Mouse (Mus musculus) testis, adult 2 months (tissue): ENCODE measurements around the gene Gpr65. TPM values are rescaled to one million over a fixed set of nuclear protein-coding genes. Genes with fewer than 3 reads are reported as not detected.
"Not testable (repeated sequence)": the region's sequence is repeated elsewhere in the genome, so short reads cannot be mapped to it uniquely, and the experiment has no call there.

Experiments used
- H3K27ac ChIP-seq: fragments of 200-500 bp; 2 replicates; pipeline ENCODE4 v1.5.1; 2012; ENCODE audit warnings: low read depth, low read length; ENCODE audit not compliant: control insufficient read depth, insufficient read depth
- H3K27me3 ChIP-seq: fragments of 200-500 bp; 2 replicates; pipeline ENCODE4 v1.6.1; 2012; ENCODE audit warnings: mild to moderate bottlenecking, low read length, moderate library complexity; ENCODE audit not compliant: control insufficient read depth, insufficient read depth
- H3K36me3 ChIP-seq: fragments of 200-500 bp; 2 replicates; pipeline ENCODE4 v1.6.1; 2012; ENCODE audit warnings: mild to moderate bottlenecking, low read length; ENCODE audit not compliant: control insufficient read depth, insufficient read depth
- H3K4me1 ChIP-seq: fragments of 200-500 bp; 2 replicates; pipeline ENCODE4 v1.6.1; 2012; ENCODE audit warnings: low read length; ENCODE audit not compliant: control insufficient read depth, insufficient read depth
- H3K4me3 ChIP-seq: fragments of 200-500 bp; 2 replicates; pipeline ENCODE4 v1.5.1; 2012; ENCODE audit warnings: low read depth, mild to moderate bottlenecking, low read length, moderate library complexity, mixed read lengths; ENCODE audit not compliant: control insufficient read depth
- CTCF ChIP-seq: fragments of 200-500 bp; IDR thresholded peaks from 2 replicates; pipeline ENCODE4 v1.5.1; 2012; ENCODE audit warnings: low read depth, mild to moderate bottlenecking, inconsistent platforms, low read length, moderate library complexity; ENCODE audit not compliant: control insufficient read depth, insufficient read depth, insufficient replicate concordance
- POLR2A ChIP-seq: fragments of 200-500 bp; IDR thresholded peaks from 2 replicates; pipeline ENCODE4 v1.6.1; 2012; ENCODE audit warnings: low read depth, mild to moderate bottlenecking, inconsistent platforms, low read length, moderate library complexity; ENCODE audit not compliant: control insufficient read depth
- polyA plus RNA-seq: library from polyadenylated mRNA; depleted of rRNA; stranded (reverse); fragments of >200 nt; gene quantifications from 2 replicates; pipeline ENCODE4 v1.2.3, GENCODE M21; 2012; rRNA removed

Gene Gpr65
- polyA plus RNA-seq, result 1.4 TPM in 2 replicates

DNA sequence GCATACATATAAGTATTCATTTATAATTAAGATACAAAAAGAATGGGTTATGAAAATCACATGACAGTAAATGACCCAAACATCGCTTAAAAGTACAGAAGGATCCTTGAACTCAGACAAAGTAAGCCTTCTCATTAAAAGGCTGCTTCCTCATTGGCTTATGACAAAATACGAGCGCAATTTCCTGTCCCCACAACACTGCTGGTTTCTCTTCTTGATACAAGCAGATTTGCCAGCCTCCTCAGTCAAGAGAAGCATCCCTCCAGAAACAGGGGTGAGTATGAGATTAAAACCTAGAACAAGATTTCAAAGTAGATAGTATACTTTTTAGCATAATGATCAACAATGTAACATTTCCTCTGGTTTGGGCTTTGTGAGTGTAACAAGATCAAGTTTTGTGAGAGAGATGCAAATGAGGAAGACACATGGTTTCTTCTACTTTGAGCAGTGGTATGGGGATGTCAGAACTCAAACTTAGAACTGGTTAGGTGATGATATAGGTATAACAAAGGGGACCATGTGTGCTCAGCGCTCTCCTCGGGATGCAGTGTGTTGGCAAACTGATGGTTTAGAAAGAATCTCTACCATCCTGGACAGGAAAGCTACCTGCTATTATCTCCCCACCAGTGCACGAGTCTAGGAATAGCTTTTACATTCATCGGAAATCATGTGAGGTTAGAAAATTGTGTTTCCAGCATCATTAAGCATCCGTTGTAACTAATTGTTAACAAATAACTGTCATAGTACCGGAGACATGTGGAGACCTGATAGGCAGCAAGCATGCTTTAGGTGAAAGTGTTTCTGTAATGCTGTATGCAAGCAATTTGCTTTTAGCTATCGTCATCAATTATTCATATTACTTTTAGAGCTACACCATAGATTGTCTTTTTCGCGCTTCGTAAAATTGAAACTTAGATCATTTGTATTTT lies at the start of gene Gpr65:
Gene Gpr65, plus strand, starts transcription at position 195 of the 929 bp plus-strand sequence.
- no peaks in the 10 kb centered on the region for H3K27me3 ChIP-seq
- no peak within 1 kb of the TSS for H3K27ac ChIP-seq
- no peak within 1 kb of the TSS for H3K4me3 ChIP-seq
- peaks cover 2% of the 10 kb centered on the region; the same call in 1 of the 2 replicates for H3K4me1 ChIP-seq
- no peak for TF ChIP-seq CTCF
- TF ChIP-seq POLR2A, result no peak
- no peaks in the 10 kb centered on the region for H3K36me3 ChIP-seq

DNA sequence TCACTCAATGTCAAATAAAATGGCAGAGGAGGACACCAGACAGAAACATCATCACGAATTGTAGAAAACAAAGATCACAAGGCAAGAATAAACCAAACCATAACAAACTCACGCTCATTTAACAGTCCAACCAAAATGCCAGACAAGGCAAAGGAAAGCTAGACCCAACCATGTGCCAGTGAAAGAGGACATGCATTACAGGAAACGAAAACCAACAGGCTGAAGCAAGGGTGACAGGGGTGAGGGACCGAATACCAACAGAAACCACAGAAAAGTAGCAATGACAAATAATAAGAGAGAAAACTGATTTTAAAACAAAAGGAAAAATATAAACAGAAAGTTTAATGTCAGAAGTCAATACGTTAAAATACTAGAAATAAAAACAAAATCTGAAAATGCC lies 45.1 kb upstream of the Gpr65 start:
- Histone ChIP-seq H3K4me1 (no peaks in the 10 kb centered on the region), H3K27me3 (no peaks in the 10 kb centered on the region), H3K27ac (no peak overlapping the region), H3K36me3 (no peaks in the 10 kb centered on the region), H3K4me3 (no peak overlapping the region)
- TF ChIP-seq CTCF (no peak), POLR2A (no peak)

DNA sequence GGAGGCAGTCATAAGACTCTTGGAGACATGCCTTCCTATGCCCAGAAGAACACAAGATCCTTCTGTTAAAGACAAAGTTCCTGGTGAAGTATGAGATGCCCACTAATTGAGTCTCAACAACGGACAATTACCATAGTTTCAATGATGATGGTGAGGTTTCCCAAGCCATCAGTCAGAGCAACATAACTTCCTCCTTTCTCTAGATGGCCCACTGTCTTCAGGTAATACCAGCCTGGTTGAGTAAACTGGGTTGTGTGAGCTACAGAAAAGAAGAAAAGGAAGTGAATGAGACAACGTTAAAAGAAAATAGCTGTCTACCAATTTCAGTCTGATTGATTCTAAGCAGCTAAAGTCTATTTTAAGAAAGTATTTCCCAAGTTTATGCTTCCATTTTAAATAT lies 41.4 kb upstream of the Gpr65 start:
- TF ChIP-seq CTCF, result no peak
- Histone ChIP-seq H3K36me3 (no peaks in the 10 kb centered on the region), H3K4me1 (no peaks in the 10 kb centered on the region), H3K27me3 (no peaks in the 10 kb centered on the region), H3K27ac (no peak overlapping the region), H3K4me3 (no peak overlapping the region)

DNA sequence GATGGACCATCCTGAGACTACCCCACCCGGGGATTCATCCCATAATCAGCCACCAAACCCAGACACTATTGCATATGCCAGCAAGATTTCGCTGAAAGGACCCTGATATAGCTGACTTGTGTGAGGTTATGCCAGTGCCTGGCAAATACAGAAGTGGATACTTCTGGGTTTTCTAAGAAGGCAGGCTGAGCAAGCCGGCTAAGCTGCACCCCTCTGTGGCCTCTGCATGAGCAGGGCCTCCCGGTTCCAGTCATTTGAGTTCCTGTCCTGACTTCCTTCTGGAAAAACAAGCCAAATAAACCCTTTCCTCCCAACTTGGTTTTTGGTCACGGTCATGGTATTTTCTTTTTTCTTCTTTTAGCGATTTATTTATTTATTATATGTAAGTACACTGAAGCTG lies 30.0 kb upstream of the Gpr65 start:
- not testable (repeated sequence) for H3K27me3 ChIP-seq, H3K27ac ChIP-seq, H3K4me1 ChIP-seq, H3K36me3 ChIP-seq, H3K4me3 ChIP-seq

DNA sequence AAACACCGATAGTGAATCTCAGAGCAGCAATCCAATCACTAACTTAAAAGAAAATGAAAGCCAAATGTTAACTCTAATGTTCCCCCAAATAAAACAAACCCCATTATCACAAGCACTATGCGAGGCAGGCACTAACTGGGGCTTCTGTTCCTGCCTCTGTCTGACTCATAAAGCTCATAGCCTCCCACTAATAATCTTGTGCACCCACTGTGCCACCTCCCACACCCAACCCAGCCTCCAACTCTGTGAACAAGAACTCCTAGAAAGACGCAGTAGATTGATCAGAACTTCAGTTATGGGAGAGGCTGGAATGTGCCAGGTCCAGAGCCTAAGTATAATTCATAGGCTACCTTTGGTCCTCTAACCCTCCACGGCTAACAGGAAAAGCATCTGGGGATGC lies 24.3 kb upstream of the Gpr65 start:
- Histone ChIP-seq H3K4me3 (no peak overlapping the region), H3K4me1 (no peaks in the 10 kb centered on the region), H3K27me3 (no peaks in the 10 kb centered on the region), H3K36me3 (peaks cover 1% of the 10 kb centered on the region), H3K27ac (no peak overlapping the region)
- TF ChIP-seq POLR2A, result no peak

DNA sequence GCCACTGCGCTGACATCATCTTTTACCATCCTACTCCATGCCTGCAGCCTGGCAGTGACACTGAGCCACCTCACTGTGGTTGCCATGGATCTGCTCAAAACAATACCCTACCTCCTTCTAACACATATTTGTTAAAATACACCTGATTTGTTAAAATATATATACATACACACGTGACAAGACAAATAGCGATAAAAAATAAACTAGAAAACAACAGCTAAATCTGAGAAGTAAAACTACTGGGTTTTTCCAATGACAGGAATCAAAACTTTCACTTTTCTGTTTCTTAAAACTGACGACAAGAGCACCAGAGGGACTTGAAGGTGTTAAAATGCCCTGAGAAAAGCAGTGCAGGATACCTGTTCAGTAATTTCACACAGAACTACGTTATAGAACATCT lies 23.6 kb upstream of the Gpr65 start:
- Histone ChIP-seq H3K27me3 (no peaks in the 10 kb centered on the region), H3K4me1 (no peaks in the 10 kb centered on the region), H3K4me3 (no peak overlapping the region), H3K27ac (no peak overlapping the region), H3K36me3 (peaks cover 1% of the 10 kb centered on the region)
- TF ChIP-seq POLR2A (no peak), CTCF (no peak)

DNA sequence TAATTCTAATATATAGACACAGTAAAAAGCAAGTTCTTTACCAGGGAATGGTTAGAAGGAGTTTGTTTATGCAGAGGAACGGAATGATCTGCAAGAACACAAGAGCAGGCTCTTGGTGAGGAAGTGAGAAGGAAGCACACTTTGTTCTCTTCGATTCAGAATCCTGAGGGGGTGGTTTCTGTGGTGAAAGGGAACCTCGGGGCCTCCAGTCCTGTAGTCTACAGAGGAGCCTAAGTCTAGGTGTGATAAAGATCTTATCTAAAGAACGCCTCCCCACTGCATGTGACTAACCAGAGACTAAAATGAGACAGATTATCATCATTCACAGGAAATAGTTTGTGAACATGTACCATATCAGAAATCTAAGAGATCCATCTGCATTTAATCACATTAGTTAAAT lies 21.6 kb upstream of the Gpr65 start:
- Histone ChIP-seq H3K36me3 (peaks cover 1% of the 10 kb centered on the region), H3K4me1 (no peaks in the 10 kb centered on the region)
- no peak for TF ChIP-seq POLR2A
- no peak for TF ChIP-seq CTCF

DNA sequence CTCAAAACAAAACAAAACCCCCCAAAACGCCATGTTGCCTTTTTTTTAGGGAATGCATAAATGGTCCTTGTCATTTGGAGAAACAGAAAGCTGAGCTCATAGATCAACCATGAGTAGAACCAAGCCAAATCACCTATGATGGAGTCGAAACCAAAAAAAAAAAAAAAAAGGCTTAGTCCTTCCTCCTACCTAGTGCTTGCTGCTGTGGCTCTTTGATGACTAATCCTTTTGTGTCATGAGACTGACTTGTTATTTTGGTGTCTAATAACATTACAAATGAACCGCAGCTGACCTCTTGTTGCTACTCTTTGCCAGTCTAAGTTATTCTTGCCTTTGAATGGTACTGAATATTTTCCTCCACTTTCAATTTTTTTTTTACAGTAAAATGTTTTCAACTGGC lies 18.8 kb upstream of the Gpr65 start:
- Histone ChIP-seq H3K4me3 (no peak overlapping the region), H3K27me3 (no peaks in the 10 kb centered on the region), H3K27ac (no peak overlapping the region), H3K36me3 (peaks cover 3% of the 10 kb centered on the region), H3K4me1 (no peaks in the 10 kb centered on the region)
- TF ChIP-seq CTCF, result no peak
- TF ChIP-seq POLR2A, result no peak

More for the DNA sequence above, 21.6 kb upstream of the Gpr65 start:
- Histone ChIP-seq H3K27me3 (no peaks in the 10 kb centered on the region), H3K4me3 (no peak overlapping the region), H3K27ac (no peak overlapping the region)
